Mouse (Mus musculus) liver, embryonic 14.5 days (tissue): ENCODE data around the gene Pcyt1a. TPM values are rescaled to one million over a fixed set of nuclear protein-coding genes. Genes with fewer than 3 reads are reported as not detected.
"Not testable (repeated sequence)": the region's sequence is repeated elsewhere in the genome, so short reads cannot be mapped to it uniquely, and the experiment has no call there.

ENCODE experiments used
- ATAC-seq: fragments of 200-750 bp; cut with Nextera tagmentation; 2 replicates; pipeline ENCODE4 v1.8.0; 2017; ENCODE audit warnings: moderate number of reproducible peaks, mild to moderate bottlenecking, moderate library complexity; ENCODE audit not compliant: insufficient read depth
- DNase-seq, 3 experiments: peaks; one replicate each; pipeline ENCODE4 v3.0.0-alpha.2; 2012 to 2013; ENCODE audit warnings: low read depth in 3 of 3, low spot score in 3 of 3
- H3K27ac ChIP-seq: fragments of 300-500 bp; sonication (generic); 2 replicates; pipeline ENCODE4 v1.5.1; 2014; ENCODE audit warnings: moderate library complexity, mild to moderate bottlenecking, control low read depth, inconsistent platforms
- H3K27me3 ChIP-seq: fragments of 300-500 bp; sonication (generic); 2 replicates; pipeline ENCODE4 v1.6.1; 2014; ENCODE audit warnings: mild to moderate bottlenecking, low read length, moderate library complexity; ENCODE audit not compliant: control insufficient read depth, insufficient read depth
- H3K36me3 ChIP-seq: fragments of 300-500 bp; sonication (generic); replicated peaks from 2 replicates; pipeline ENCODE4 v1.6.1; 2014; ENCODE audit warnings: low read depth; ENCODE audit not compliant: control insufficient read depth, insufficient read depth
- H3K4me1 ChIP-seq, 2 experiments: fragments of 200-500 bp in 1 of 2; fragments of 300-500 bp in 1 of 2; sonication (generic) in 1 of 2; replicated peaks; 2 replicates each; pipeline ENCODE4 v1.6.1; 2012 to 2014; ENCODE audit warnings: antibody characterized with exemption in 1 of 2, inconsistent platforms in 1 of 2, low read length in 1 of 2; ENCODE audit not compliant: control insufficient read depth in 2 of 2, insufficient read depth in 2 of 2
- H3K4me2 ChIP-seq: fragments of 300-500 bp; sonication (generic); 2 replicates; pipeline ENCODE4 v1.6.1; 2014; ENCODE audit warnings: low read depth, mild to moderate bottlenecking, control low read depth, moderate library complexity
- H3K4me3 ChIP-seq, 2 experiments: fragments of 200-500 bp in 1 of 2; fragments of 300-500 bp in 1 of 2; sonication (generic) in 1 of 2; 2 replicates each; pipeline ENCODE4 v1.5.1; 2012 to 2014; ENCODE audit warnings: low read depth in 2 of 2, low read length in 2 of 2, mild to moderate bottlenecking in 2 of 2, control low read depth in 1 of 2, inconsistent platforms in 1 of 2, moderate library complexity in 1 of 2; ENCODE audit not compliant: insufficient read depth in 1 of 2
- H3K9ac ChIP-seq: fragments of 300-500 bp; sonication (generic); replicated peaks from 2 replicates; pipeline ENCODE4 v1.6.1; 2014; ENCODE audit warnings: mild to moderate bottlenecking, control low read depth, moderate library complexity
- H3K9me3 ChIP-seq: fragments of 300-500 bp; sonication (generic); 2 replicates; pipeline ENCODE4 v1.6.1; 2016; ENCODE audit warnings: low read length, mixed read lengths; ENCODE audit not compliant: control insufficient read depth
- CTCF ChIP-seq: IDR thresholded peaks from 2 replicates; pipeline ENCODE4 v1.5.1; 2016; ENCODE audit warnings: antibody characterized with exemption, low read depth, control low read depth
- EP300 ChIP-seq: IDR thresholded peaks from 2 replicates; pipeline ENCODE4 v1.6.1; 2016; ENCODE audit warnings: antibody characterized with exemption, low read depth
- WGBS: fragments of 180-500 bp; shearing (Covaris S2); extraction: QIAGEN DNeasy Blood & Tissue Kit; methylation state at CpG from one replicate; pipeline ENCODE4 v1.1.7; 2014; ENCODE audit not compliant: insufficient replicate concordance; 5-methylcytosine and 5-hydroxymethylcytosine counted together
- polyA plus RNA-seq, 2 experiments: library from polyadenylated mRNA; depleted of rRNA in 1 of 2; stranded (reverse) in 1 of 2; unstranded in 1 of 2; fragments of >200 nt; fragmentation: Nextera tagmentation in 1 of 2; extraction: Ambion mirVana in 1 of 2; gene quantifications; 2 replicates each; pipeline versions ENCODE4 v1.2.1 to v1.2.3; 2012 to 2014

Pcyt1a gene
- polyA plus RNA-seq, 2 experiments: 16.3 to 40.3 TPM

GRCm38 (mm10) chr16:32487234-32488111 is 56.8 kb downstream of the Pcyt1a start, which contains the start of gene Slc51a:
Gene Slc51a (minus strand): TSS chr16:32487879.
- TF ChIP-seq EP300 (peak; percentile 72), CTCF (no peak)
- Histone ChIP-seq H3K4me3 (no peak within 1 kb of the TSS), H3K36me3 (no peaks in the 10 kb centered on the region), H3K4me2 (peak within 1 kb of the TSS; percentile 58), H3K27me3 (no peaks in the 10 kb centered on the region), H3K9me3 (no peaks in the 10 kb centered on the region), H3K4me1 (peaks cover 12 to 19% of the 10 kb centered on the region in 2 experiments), H3K27ac (peak within 1 kb of the TSS; percentile 52), H3K9ac (0 out of 2 replicates have a peak within 1 kb of the TSS, but pooled peaks have one; percentile 24)
- ATAC-seq (peak; percentile 89), DNase-seq (peak in 2 of 3 experiments; percentile 60 to 63)
- 18% methylated on average over 15 of the region's 15 CpGs for WGBS

DNA sequence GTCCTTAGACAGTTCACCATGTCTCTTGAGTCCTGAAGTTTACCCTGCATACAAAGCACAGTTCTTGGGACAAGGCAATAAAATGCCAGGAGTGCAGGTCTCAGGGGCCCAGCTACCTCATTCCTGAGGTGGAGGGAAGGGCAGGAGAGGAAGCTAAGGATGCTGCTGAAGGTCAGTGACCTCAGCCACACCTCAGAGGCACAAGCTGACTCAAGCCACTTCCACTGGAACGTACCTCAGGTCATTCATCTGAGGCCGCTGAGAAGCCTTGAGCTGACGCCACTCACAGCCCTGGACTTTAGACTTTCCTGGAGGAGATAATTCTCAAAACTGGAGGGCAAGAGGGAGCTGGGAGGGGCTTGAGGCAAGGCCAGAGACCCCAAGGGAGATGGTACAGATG is 58.2 kb downstream of the Pcyt1a start:
- Histone ChIP-seq H3K9me3 (no peaks in the 10 kb centered on the region), H3K4me2 (no peak overlapping the region), H3K9ac (no peak overlapping the region), H3K27me3 (no peaks in the 10 kb centered on the region), H3K36me3 (no peaks in the 10 kb centered on the region), H3K27ac (no peak overlapping the region), H3K4me1 (peaks cover 12 to 19% of the 10 kb centered on the region in 2 experiments), H3K4me3 (no peak overlapping the region)
- ATAC-seq (no peak), DNase-seq (no peak)
- TF ChIP-seq CTCF (no peak), EP300 (no peak)
- 88% methylated on average over 3 of the region's 3 CpGs for WGBS

DNA sequence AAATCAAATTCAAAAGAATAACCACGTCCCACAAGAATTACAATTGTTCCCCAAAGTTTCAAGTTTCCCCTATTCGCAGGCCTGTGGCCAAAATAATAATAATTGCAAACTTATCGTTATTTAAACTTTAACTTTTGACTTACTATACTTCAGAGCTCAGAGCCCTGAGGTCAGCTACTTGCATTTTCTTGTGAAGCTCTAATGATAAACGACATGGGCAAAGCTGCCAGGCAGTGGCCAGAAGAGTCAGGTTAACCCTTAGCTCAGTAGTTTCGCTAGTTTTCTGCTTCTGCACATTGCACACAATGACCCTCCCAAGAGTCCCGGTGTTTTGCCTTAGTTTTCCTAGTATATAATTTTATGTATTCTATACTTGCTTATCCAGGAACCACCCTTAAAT is 63.6 kb downstream of the Pcyt1a start:
- 62% methylated on average over 6 of the region's 6 CpGs for WGBS
- not testable (repeated sequence) for ATAC-seq

GRCm38 (mm10) chr16:32495965-32496364 is 65.2 kb downstream of the Pcyt1a start, which contains the start of gene Zdhhc19:
Gene Zdhhc19 (plus strand): TSS chr16:32496265.
- no peaks in the 10 kb centered on the region for H3K4me1 ChIP-seq
- peaks cover 6% of the 10 kb centered on the region for H3K27me3 ChIP-seq
- no peak within 1 kb of the TSS for H3K4me3 ChIP-seq
- DNase-seq (no peak), ATAC-seq (no peak)
- WGBS: 59% methylated on average over 3 of the region's 3 CpGs
- H3K27ac ChIP-seq: no peak within 1 kb of the TSS
- H3K9me3 ChIP-seq: no peaks in the 10 kb centered on the region
- H3K36me3 ChIP-seq: no peaks in the 10 kb centered on the region
- no peak within 1 kb of the TSS for H3K9ac ChIP-seq
- no peak within 1 kb of the TSS for H3K4me2 ChIP-seq
- TF ChIP-seq CTCF: no peak
- TF ChIP-seq EP300: no peak

More for the DNA sequence above, 63.6 kb downstream of the Pcyt1a start:
- not testable (repeated sequence) for H3K9me3 ChIP-seq, H3K27ac ChIP-seq, DNase-seq, H3K4me1 ChIP-seq, H3K9ac ChIP-seq, H3K4me2 ChIP-seq, H3K4me3 ChIP-seq, H3K36me3 ChIP-seq, H3K27me3 ChIP-seq

GRCm38 (mm10) chr16:32498996-32499395 is 68.3 kb downstream of the Pcyt1a start:
- no peak overlapping the region for H3K27ac ChIP-seq
- no peak overlapping the region for H3K4me2 ChIP-seq
- H3K9me3 ChIP-seq: no peaks in the 10 kb centered on the region
- 59% methylated on average over 13 of the region's 13 CpGs for WGBS
- no peak overlapping the region for H3K9ac ChIP-seq
- no peaks in the 10 kb centered on the region for H3K36me3 ChIP-seq
- peaks cover 6% of the 10 kb centered on the region for H3K27me3 ChIP-seq
- no peak for TF ChIP-seq EP300
- no peak for TF ChIP-seq CTCF
- no peaks in the 10 kb centered on the region for H3K4me1 ChIP-seq
- DNase-seq (no peak), ATAC-seq (no peak)
- H3K4me3 ChIP-seq: no peak overlapping the region
